Mouse (Mus musculus) spleen, postnatal 4 days (tissue): ENCODE measurements at regions not wholly inside any gene's neighbourhood (a gene's known extent, or its start where the extent isn't known, plus 50 kb on each side); places are given as distances from the start of the nearest gene placed in this dataset.
A peak's percentile ranks its signal among the peaks of the same experiment; 100 is the strongest.

Experiments
- DNase-seq, 2 experiments: peaks; one replicate each; pipeline ENCODE4 v3.0.0; 2022; ENCODE audit warnings: low spot score in 2 of 2

DNA sequence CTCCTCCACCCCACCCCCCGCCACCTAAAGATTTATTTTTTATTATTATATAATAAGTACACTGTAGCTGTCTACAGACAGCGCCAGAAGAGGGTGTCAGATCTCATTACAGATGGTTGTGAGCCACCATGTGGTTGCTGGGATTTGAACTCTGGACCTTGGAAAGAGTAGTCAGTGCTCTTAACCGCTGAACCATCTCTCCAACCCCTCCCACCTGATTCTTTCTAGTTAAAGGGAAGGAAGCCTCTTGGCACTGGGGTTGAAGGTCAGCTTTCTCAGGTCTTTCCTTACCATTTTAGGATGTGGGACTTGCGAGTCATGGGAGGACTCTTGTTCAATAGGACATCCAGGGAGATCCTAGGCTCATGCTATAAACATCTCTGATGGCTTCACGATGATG lies 54.7 kb downstream of the Hes1 start:
- DNase-seq: no peak

DNA sequence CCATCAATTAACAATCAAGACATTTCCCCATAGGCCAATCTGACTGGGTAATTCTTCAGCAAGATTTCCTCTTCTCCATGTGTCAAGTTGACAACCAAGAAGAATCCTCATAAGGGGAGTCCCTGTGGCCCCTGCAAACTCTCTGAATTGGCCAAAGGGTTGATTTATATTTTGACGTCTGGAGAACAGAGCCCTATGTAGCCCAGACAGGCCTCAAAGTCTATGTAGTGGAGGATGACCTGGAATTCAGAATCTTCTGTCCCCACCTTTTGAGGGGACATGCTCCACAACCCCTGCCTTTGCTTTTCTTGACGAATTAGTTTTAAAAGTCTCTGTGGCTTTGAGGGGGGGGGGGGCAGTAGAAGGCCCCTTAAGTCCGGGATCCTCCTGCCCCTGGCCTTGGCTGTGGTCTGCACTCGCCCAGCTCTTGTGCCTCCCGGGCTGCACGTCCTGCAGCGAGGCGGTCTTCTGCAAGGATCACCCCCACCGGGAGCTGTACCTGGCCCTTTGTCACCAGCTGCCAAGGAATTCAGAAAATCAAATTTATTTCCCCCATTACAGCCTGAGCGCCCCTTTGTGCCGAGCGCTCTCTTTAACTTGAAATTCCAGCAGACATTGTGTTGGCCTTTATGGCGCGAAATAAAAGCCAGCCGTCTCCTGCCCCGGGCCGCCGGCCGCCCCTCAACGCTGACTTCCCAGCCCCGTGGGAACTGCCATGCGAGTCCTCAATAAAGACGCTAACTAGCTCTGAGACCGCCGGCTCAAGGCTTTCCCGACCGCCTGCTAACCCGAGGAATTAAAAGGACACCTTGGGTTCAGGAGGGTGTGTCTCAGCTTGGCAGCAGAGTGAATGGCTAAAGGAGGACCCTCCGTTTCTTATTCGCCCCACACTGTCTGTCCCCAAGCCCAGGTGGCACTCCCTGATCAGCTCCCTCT lies 56.4 kb downstream of the Hes1 start:
- no peak for DNase-seq

DNA sequence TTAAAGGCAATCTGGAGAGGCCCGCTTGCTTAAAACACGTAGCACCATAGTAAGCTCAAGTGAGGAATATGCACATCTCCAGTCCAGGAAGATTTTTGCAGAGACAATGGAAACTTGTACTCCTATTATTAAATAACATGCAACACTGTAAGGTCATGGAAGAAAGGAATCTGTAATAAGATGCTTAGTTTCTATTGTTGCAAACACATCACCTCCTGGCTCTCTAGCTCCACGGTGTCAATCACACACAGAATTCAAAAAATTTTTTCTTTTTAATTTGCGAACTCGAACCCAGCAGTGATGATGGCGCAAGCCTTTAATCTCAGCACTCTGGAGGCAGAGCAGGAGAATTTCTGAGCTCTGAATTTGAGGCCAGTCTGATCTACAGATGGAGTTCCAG lies 57.4 kb downstream of the Hes1 start:
- DNase-seq: no peak

DNA sequence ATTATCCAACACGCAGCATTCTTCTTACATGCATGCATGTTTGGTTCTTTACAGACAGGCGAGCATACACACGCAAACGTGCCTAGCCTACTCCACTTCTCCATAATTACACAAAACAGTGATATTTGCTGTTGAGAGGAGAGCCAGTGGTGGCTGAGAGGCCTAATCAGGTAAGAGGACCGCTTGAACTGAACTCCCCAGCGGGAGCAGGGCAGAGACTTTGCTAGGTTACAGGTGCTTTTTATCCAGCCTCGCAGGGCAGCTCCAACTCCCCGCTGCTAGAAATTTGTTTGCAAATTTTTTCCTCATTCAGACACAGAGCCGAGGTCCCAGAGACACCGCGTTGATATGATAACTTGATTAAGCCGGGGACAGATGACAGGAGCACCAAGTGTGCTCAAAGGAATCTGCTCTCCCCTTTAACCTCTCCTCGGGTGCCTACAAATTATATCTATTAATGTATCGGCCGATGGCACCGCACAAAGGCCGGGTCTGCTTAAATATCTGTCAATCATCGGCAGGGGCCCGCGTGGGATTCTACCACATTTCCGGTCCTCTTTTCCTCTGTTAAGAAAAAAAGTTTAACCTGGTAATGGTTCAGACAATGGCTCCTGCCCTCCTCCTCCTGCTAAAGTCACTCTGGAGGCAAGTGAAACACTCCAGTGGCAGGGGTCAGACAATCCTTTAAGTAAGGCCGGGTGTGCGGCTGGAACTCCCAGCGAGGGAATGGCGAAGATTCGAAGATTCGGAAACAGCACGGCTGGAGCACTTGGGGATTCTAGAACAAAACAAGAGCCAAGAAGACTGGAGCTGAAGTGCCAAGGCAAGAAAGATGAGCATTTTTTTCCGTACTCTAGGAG lies 58.3 kb downstream of the Hes1 start:
- DNase-seq: no peak

DNA sequence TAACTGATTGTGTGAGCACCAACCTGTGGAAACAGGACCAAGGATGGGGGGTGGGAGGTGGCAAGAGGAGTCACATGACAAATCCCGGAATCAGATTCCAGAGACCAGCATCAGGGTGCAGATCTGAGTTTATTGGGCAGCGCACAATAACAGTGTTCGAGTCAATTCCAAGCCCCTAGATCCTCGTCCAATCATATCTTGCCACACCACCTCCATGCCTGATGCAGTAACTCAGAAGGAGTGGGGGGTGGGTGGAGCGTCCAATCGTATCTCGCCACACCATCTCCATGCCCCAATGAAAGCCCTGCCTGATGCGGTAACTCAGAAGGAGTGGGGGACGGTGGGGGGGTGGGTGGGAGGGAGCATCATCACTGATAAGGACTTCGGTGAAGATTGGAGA lies 62.8 kb downstream of the Hes1 start:
- no peak for DNase-seq

DNA sequence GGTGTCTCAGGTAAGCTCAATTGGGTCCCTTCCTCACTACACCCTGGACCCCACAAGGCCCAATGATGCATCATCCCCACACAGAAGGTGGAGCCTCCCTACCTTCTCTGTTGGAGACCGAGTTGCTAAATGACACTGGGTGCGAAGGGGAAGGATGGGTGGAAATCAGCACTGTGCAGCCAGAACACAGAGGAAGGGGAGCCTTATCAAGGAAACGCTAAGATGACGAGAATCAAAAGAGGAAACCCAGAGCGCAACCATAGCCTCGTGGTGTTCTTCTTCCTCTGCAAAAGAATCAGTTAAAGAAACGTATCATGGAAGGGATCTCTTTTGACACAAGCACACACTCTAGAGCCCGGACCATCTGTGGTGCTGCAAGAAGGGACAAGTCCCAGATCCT lies 64.6 kb downstream of the Hes1 start:
- DNase-seq: no peak

DNA sequence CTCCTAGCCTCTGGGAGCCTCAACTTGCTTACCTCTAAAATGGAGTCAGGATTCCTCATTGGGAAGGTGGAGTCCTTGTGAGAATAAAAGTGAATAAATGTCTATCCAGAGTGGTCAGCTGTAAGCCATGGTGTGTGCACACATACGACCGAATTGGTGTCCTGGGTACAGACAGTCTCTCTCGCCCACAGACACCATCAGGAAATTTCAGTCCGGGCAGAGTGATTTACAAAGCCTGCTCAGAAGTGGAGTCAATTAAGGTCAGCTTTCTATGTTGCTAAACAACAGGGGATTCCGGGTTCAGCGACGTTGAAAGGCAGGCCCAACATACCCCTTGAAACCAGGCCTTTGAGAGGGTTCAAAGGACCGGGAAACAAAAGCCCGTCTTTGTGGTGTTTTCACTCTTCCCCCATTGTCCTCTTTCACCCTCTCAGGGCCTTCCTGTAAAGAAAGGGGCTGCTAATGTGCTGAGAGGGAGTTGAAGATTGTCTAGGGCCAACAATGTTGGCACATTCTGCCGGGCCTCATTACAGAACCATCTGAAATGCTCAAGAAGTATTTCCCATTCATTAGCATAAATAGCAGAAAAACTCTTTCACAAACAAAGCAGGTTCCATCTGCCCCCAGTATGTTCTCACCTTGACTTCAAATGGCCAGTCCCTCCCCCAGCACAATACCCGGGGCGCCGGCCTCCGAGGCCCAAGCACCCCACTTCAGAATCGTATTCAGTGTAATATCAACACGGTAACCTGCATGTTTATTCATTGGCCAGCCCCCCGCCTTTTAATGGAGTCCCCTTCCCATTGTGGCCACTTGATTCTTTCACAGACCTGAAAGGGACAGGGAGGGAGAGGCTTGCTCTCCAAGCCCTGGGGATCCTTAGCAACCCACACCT lies 65.3 kb downstream of the Hes1 start:
- DNase-seq: no peak

DNA sequence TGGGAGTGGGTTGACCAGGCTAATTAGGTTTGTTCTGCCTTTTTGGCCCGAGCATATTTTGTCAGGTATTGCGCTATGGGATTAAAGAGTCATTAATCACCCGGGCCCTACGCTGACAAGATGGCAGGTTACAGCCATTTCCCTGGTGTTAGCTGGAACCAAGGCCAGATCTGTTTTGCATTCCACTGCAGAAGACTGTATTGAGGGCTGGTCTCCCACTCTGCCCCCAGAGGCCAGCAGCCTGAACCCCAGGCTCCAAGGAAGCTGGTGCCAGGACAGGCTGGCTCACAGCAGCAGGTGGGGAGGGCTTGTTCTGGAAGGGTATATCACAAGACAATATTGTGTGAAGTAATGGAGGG lies 65.9 kb downstream of the Hes1 start:
- DNase-seq: no peak

DNA sequence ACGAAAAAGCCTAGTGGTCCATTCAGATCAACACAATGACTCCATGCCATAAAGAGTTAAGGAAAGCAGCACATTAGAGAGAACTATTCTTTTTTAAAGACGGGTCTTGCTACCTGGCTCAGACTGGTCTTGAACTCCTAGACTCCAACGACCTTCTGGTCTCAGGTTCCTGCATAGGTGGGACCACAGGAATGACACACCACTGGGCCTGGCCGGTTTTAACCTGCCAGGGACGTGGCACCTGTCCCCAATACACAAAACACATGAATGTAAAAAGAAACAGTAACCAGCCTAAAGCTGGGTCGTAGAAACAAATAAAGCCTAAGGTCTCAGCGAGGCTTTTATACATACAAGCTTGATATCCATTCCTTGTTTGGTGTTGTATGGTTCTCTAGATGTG lies 67.9 kb downstream of the Hes1 start:
- no peak for DNase-seq

DNA sequence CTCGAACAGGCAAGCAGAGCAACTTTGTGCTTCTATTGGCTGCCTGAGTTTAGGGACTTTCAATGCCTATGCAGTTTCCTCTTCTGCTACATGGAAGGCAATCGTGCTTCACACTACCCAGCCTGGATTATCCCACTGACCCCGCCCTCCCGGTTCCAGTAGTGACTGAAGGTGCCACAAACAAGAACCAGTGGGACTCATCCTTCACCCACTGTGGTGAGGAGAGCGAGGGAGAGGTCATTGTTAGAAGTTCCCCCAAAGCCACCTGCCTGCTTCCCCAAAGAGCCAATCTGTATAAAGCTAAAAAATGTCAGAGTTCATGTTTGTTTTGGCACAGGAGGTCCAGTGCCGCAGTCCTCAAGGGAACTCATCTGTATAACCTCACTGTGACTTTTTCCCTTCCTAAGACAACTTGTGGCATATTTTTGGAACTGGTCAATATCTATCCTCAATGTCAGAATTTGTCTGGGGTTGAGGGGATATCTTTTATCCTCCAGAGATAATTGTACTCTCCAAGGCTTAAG lies 70.5 kb downstream of the Hes1 start:
- DNase-seq: no peak

DNA sequence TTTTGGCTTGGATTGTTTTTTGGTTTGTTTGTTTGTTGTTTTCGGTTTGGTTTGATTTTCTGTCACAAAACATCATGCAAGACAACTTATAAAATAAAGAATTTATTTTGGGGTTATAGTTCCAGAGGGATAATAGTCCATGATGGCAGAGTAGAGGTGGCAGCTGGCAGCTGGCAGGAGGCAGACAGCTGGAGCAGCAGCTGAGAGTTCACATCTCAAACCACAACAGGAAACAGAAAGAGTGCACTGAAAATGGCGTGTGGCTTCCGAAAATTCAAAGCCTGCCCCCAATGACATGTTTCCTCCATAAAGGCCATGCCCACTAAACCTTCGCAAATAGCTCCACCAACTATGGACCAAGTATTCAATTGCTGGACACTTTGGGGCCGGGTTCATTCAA lies 72.7 kb downstream of the Hes1 start:
- no peak for DNase-seq

DNA sequence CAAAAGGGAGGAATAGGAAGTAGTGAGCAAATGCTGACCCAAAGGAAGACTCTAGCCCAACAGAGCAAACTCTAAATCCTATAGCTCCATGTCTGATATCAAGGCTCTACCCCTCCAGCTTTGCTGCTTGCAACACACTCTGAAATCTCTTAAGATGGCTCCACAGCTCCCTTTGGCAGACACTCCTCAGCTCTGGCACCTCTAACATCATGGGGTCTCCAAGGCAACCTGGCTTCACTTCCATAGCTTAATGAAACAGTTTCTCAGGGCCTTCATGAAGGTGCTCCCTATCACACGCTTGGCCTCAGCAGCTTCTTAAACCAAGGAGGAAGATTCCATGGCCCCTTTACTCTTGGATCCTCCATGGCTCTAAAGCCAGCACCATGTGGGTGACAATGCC lies 73.6 kb downstream of the Hes1 start:
- DNase-seq: no peak

DNA sequence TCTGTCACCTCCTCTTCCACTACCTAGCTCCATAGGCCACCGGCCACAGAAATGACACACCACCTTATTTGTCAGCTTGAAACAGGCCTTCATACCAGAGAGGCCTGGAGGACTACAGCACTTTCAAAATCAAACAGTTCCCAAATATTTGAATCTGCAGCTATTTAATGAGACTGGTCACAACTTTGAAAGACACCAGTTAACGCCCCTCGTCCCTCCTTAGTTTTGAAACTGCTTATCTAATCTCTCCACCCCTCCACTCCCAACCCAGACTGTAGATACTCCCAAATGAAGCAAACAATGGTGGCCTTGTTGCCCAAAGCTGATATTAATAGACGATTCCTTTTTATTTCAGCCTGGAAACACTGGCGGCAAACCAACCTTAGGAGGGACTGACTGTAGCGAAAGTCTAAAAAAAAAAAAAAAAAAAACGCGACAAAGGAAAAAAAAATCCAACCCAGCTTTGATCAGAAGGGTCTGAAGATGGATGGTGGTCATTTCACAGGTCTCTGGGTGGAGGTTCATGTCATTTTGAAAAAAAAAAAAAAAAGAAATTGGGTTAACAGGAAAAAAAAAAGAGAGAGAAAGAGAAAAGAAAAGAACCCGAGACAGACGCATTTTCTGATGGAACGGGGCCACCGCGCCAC lies 80.8 kb downstream of the Hes1 start:
- DNase-seq: no peak

DNA sequence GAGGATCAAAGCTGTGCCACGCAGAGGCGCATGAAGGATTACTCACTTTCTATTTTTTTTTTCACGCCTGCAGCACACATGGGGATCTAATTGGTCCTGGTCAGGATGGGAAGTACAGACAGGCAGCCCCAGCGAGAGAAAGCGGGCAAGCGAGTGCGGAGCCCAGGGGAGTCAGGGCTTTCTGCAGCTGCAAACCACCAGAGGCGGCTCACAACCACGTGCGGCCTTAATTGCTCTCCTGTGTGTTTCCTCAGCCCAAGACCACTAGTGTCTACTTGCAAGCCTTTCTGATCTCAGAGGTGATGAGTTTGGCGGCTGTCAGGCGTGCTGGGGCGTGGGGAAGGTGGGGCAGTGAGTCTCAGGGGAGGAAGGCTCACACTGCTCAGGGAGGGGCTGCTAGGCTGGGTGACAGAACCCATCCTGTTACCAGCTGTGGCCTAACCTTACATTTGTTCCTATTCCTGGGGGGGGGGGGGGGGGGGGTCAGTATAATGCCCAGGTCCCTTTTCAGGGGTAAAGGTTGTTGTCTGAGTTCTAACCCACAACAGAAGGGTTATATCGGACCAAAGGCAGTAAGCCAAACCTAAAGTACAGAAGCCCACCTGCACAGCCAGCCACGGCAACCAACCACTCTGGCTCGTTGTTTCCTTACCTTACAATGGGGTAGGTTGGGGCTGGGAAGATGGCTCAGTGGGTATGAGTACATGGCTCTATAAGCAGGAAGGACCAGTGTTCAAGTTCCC lies 81.5 kb downstream of the Hes1 start:
- peak; percentile 46 to 71 for DNase-seq

DNA sequence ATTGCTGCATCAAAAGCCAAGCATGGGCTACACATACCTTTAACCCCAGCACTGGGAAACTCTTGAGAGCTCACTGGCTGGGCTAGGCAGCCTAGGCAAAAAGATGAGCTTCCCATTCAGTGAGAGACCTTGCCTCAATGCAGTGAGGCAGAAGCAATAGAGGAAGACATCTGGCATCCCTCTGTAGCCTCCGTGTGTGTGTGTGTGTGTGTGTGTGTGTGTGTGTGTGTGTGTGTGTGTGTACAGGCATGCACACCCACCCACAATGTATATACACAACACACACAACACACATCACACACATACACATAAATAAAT lies 82.0 kb downstream of the Hes1 start:
- no peak for DNase-seq

DNA sequence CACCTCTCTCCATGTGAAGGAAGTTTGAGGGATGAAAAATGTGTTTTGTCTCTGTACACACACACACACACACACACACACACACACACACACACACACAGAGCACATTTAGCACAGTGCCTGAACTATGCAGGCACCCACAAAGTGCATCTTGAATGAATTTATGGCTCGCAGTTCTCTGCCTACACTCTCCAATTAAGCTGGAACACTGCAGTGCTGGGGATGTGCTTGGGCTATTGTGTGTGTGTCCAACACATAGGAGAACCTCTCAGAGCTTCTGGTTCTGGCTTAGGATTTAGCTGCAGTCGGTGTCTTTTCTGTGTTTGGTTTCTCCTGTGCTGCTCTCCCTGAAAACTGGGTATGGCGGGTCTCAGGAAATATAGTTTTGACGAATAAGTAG lies 83.1 kb downstream of the Hes1 start:
- no peak for DNase-seq

DNA sequence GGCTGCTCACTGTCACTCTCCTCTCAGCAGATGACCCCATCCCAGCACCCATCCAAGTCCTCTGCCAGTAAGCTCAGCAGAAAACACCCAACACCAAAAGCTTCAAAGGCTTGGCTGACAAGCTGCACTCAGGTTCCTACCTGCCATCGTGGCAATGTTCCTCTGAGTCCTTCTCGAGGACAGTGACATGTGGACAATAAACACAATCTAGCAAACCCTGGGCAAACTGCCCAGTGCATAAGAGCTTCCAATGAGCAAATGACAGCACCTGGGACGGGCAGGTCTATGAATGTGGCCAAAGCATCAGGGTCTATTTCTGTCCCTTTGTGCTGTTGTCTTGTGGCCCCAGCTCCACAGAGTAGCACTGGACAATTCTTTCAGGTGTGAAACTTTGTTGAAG lies 86.9 kb downstream of the Hes1 start:
- DNase-seq: no peak

DNA sequence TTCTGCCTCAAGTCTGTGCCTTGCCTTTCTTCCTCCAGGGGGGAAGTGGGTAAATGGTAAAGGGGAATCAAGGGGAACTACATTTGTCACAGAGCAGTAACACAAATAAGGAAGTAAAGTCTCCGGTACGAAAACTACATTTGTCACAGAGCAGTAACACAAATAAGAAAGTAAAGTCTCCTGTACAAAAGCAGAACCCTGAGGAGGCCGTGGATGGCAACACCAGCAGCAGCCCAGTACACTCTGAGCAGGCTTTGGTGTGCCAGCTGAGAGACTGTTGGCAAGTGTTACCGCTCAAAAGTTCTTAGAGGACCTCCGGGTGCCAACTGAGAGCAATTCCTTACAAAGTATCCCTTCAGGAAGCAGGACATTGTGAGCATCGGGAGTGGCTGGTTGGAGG lies 90.9 kb downstream of the Hes1 start:
- no peak for DNase-seq

DNA sequence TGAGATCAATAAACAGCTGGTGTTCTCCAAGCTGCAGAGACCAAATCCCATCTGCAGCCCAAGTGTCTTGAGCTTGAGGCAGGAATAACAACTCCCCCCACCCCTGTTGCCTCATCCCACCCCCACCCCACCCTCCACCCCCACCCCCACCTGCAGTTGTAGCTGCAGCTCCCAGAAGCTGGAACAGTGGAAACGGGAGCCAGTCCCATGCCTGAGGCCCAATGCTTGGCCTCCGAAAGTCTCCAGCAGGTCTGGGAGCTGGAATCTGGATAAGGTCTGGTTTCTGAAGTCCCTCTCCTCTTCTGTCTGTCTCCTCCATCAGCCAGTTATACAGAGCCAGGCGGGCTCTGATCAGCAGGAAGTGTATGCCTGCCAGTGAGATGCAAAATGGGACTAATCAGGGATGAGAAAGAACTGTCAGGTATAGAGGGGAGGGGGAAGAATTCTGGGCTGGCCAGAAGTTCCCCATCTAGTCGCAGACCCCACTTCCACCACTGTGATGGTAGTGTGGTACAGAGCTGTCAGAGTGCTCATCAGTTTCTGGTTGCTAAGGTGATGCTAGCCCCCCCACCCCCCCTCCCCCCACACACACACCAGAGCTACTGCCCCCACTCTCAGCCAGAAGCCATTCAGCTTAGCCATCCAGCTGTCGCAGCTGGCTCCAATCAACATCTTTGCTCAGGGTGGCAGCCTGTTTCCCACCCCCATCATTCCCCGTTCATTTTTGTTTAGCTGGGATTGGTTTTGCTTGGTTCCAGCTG lies 91.5 kb downstream of the Hes1 start:
- no peak for DNase-seq

DNA sequence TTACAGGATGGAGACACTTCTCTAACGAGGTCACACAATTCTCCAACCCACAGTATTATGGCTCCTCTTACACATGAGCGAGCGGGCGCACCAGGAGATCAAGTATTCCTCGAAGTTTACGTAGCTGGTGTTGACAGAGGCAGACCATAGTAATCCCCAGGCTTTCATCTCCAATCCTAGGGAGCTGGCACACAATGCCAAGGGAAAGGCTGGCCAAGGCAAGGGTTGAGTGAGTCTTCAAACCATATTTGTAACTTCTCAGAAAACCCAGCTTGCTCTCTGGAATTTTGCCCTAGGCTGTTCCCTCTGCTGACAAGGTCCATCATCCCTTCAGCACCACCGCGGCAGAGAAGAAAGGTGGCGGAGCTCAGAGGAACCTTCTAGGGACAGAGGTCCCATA lies 94.0 kb downstream of the Hes1 start:
- DNase-seq: no peak
